Mouse (Mus musculus) T-helper 17 cell (primary cell): ENCODE measurements around the gene Pde1b.

ENCODE experiments used
- in situ Hi-C, 2 experiments: fragments of 300-600 bp; cut with MboI, MseI; formaldehyde crosslinking; loops; 1 replicate in 1 of 2; 2 replicates in 1 of 2; pipeline ENCODE4 v1.15.1; 2025; ENCODE audit warnings: high pct_unique_total_duplicates in 2 of 2

Pde1b gene

DNA sequence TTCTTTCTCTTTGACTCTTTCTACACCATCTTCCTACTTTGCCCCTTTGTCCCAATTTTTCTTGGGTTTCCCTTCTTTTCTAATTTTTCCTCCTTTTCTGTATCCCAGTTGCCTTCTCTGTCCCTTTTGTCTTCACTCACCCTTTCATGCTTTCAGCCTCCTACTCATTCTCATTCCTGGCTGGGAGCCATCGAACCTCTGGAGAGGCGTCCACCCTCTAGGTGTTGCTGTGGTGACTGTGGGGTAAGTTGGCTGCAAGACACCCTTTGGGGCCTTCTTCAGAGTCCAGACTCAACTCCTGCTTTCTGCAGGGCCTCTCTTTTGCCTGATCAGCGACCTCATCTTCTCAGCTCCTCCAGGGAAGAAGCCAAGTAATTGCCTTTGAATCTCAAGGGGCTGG is 6.5 kb downstream of the Pde1b start:
- in situ Hi-C loops, result no loop called here

DNA sequence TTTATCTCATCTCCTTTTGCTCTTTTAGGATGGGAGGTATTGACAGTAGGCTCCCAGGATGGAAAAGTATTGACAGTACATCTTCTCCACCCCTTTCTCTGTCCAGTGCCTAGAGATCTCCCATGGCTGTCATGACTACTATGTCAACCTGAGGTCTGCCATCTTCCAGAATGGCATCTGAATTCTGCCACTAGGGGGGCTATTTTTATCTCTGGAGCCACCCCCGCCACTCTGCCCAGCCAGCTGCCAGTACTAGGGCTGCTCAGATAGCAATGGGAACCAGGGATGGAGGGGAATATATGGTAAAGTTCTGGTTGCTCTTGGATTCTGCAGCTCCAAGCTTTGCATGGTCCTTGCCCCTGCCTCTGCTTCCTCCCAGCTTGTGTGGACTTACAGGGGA is 8.8 kb downstream of the Pde1b start:
- in situ Hi-C loops, result no loop called here

DNA sequence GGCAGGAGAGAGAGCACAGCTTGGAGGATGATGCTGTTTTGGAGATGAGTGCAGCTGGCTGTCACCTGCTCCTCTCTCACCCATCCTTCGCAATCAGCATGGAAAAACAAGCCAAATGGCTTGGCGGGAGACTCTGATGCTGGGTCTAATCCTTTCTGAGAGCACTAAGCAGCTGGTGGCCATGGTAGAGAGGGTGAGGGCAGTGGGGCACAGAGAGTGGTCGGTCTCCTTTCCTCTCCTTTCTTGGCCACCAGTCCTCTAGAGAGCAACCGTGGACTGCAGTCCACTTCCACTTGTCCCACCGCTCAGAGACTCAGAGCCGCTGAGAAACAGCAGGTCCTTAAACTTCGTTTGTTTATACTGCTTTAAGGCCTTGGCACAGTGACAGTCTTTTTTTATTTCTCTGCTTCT is 10.8 kb downstream of the Pde1b start:
- in situ Hi-C loops, result no loop called here

DNA sequence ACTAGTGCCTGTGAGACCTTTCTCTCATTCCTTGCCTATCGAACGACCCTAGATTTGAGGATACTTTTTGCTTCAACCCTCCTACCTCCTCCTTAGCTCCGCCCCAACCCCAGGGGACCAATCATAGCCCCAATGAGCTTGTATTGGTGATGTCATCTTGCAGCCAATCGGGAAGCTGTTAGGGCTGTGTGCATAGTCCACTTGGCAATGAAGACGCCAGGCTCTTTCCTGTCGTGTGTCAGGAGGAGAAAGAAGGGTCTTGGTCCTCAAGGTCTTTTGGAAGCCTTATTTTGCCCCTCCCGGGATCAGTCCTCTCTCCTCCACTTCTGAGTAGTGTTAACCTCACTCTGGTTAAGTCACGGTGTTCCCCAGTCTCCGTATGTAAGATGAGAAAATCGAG is 11.3 kb downstream of the Pde1b start:
- in situ Hi-C loops, result no loop called here

DNA sequence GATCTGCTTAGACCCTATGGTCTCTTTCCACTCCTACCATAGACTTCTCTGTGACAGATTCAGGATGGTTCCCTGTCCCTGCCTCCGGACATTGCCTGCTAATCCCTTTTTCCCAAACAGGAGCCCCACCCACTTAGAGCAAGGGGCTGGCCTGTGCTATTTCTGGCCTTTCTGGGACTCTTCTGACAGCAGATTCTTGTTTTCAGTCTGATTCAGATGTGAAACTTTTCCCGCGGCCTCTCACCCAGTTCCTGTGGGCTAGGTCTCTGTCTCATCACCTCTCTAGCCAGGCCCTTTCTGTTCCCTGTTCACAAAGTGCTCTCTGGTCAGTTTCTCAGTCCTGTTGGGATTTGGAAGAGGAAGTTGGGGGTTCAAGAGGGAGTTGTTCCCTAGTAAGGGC is 12.1 kb downstream of the Pde1b start:
- in situ Hi-C loops, result no loop called here

DNA sequence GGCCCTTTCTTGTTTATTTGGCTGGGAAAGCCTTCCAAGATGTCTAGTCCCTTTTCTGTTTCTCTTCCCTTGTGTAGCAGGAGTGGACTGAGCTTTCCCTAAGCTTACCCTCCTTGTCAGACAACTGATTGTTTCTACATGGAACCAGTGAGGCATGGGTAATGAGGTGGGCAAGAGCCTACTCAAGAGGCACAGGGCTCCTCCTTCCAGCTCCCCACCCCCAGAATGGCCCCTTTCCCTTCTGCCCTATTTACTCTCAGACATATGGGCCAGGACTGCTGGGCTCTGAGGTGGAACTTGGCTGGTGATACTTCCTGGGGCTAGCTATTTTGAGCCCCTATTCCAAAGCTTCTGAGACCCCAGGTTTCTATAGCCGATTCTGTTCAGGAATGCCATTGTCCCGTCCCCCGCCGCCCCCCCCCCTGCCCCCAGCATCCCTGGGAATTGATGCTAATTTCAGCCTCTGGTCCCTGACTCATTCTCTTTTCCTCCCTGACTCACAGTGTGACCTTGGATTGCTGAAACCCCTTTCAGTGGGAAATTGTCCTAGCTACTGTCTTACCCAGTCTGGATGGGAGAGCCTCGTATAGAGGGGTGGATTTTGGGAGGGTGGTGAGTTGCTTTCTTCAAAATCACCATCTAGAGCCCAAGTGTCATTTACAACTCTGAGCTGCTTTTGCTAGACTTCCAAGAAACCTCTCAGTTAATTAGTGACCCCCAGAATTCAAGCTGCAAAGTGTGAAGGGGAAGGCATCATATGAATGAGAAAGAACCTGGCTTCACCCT is 16.0 kb downstream of the Pde1b start:
- in situ Hi-C loops, result no loop called here

DNA sequence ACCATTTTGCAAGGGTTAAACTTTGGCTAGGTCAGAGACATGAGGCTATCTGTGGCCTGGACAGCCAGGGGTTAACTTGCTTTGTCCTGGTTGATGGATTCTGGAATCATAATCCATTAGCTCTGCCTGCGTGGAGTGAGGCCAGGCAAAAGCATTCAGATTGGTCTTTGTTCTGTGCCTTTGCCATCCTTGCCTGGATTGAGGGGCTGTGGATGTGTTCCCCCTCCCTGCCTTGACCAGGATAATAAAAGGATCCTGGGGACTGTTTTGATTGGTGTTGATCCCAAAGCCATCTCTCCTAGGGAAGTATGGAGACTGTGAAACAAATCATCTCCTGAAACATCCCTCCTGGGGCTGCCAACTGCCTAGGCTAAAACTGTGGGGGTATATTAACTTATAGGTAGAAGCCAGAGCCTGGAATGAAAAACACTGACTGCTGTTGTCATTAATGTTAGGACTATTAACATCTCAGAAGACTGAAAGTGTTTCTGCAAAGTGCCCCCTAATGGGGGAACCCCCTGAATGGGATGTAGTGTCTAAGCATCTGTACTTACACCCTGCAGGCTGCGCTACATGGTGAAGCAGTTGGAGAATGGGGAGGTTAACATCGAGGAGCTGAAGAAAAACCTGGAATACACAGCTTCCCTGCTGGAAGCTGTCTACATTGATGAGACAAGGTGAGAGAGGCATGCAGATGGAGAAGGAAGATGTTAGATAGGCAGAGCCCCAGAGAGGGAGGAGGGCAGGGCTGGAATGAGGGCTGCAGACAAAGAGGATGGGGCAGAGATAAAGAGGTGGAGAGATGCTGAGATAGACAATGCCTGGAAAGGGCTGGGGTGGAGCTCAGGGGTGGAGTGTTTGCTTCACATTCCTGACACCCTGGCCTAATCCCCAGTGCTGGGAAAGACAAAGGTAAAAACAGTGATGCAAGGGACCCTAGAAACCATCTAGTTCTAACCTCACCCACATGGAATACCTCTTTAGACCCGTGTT is 16.8 kb downstream of the Pde1b start:
- in situ Hi-C loops, result no loop called here

DNA sequence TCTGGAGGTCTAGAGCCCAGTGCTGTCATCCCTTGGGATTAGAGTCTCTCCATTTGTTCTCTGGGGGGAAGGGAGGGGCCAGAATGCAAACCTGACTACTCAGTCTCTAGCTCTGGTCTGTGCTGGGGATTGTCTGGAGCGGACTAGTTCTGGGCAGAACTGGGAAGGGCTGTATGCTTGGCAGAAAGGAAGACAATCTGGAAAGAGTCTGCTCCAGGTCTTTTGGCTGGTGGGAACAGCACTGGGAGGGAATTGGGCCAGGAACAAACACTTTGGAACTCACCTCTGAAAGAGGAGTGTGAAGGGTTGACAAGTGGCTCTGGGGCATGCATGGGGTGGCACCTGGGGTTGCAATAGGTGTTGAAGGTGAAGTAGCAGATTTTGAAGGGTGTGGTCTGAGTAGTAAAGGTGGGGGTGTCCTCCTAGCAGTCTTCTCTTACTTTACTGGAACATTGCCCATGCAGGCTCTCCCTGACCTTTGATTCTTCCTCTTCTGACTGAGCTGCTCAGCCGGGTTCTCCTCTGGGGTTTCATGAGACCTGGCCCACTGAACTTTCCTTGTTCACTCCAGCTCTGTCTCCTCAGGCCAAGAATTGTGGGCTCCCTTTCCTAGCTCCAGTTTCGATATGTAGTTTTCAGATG is 19.7 kb downstream of the Pde1b start:
- in situ Hi-C loops, result no loop called here

DNA sequence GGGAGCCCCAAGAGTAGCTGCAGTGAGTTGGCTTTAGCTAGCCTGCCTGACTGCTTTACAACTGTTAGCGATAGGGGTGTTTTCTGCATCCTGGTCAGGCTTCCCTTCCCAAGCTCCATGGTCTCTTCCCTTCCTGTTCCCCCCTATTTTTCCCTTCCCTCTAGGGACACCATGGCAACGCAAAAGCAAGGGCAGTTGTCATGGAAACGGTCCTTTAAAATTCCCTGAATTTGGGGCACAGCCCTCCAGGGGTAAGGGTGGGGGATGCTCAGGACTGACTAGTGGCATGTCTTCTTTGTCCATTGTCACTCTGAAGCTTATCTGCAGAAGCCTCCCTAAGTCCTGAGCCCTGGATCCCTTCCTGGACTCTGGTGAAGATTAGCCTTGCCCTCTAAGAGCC is 20.3 kb downstream of the Pde1b start:
- in situ Hi-C loops, result no loop called here

DNA sequence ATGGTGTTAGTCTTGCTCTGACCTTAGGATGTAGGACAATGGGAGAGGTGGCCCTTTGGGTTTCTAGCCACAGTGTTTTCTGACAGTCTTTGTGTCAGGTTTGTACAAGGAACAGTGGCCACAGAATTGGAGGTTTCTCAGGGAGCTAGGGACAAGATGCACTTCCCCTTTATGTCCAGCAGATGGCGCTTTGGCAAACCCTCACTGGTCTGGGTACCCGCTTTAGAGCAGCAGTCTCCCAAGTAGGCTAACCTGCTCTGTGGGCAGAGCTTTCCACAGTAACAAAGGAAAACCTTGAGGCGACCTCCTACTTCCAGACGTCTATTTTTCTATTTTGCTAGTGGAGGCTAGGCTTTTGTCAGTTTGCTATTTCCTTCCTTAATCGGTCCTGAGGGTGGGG is 27.5 kb downstream of the Pde1b start:
- in situ Hi-C loops, result no loop called here

DNA sequence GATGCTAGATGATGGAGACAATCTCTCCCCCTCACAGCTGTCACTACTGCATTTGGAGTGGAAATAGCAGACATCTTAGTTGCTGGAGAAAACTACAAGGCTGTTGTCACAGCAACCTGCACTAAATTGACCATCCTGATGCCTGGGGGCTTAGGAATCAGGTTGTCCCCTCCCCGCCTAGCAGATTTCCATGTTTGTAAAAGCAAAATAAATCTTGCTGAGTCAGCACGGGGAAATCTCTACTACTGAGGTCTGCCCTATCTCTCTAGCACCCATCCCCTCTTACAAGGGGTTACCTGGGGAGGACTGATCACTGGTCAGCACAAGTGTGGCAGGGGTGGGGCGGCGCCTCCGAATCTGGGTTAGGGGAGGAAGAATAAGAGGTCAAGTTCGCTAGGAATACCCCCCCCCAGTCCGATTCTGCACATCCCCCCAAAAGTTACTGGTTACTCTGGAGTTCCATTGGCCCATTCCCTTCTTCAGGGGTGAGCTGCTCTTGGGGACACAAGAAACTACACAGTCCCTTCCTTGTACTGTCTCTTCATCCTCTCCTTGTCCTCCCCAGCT is 31.3 kb downstream of the Pde1b start:
- in situ Hi-C loops, result no loop called here

DNA sequence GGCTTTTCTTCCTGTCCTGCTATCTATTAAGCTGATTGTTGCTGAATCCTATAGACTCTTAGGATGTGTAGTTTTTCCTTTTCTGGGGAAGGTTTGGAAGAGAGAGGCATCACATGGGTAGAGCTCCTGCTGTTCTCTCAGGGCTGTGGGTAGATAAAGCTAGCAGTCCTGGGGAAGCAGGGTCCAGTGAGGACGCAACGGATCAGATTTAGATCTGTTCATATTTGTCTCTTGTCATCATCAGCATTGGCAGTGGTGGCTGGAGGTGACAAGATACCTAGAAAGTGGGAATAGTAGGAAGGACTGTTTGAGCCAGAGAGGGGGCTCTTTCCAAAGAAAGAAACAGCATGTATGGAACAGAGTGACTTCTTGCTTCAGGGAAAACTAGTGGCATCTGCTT is 32.2 kb downstream of the Pde1b start:
- in situ Hi-C loops, result no loop called here

DNA sequence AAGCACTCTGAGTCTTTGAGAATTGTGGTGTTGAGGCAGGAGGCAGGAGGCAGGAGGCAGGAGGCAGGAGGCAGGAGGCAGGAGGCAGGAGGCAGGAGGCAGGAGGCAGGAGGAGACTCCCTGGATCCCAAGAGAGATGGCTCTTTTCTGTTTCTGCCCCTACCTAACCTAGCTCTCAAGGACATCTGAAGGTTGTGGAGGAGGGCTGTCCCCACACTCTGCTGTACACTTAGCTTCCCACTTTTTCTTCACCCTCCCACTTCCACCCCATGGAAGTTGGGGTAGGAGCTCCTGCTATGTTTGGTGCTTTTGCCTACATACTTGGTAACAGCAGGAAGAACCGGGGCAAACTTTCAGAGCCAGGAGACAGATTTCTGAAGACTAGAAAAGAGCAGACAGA is 33.0 kb downstream of the Pde1b start:
- in situ Hi-C loops, result no loop called here

DNA sequence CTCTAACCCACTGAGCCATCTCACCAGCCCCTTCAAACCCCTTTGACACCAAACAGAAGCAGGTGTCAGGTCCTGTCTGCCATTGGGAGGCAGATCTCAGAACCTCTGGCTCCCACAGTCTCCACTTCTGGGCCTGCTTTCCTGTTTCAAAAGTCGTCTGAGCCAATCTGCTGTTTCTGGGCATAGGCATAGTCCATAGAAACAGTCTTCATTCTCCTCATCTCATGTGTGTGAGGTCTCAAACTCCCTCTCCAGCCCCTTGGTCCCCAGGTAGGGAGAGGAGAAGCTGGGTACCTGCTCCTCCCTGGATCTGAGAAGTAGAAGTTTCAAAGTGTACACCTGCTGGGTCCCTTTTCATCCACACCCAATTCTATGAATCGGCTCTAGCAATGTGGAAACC is 33.6 kb downstream of the Pde1b start:
- in situ Hi-C loops, result no loop called here

DNA sequence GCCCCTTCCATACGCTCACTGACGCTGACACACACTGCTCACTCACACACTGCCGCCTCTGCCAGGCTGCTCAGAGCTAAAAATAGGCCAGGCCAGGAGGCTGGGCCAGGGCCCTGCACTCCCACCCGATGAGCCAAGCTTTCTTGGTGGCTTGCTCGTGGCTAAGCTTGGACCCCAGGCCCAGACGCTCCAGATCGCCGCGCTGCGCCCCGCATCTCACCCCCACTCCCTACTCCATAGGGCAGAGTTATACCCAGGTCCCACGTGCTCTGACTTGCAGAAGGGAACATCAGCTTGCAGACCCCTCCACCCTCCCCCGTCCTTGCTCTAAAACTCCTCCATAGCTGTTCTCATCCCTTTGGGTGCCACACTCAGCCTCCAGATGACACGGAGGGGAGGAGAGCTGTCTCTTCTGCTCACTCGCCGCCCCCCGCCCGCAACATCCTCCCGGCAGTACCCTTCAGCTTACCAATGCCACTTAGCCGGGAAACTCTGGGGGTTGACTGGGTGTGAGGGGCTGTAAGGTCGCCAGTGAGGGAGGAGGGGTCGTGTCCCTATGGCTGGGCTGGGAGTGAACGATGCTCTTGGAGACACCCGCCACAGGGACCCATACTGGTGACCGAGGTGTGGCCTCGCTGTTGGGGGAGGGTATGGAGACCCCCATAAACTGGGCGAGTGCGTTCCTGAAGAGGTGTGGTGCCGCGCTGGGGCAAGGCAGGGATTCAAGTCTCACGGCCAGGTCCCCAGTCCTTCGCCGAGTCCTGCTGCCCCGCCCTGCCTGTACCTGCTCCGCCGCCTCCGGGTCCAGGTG is 34.4 kb downstream of the Pde1b start:
- in situ Hi-C loops, result no loop called here

DNA sequence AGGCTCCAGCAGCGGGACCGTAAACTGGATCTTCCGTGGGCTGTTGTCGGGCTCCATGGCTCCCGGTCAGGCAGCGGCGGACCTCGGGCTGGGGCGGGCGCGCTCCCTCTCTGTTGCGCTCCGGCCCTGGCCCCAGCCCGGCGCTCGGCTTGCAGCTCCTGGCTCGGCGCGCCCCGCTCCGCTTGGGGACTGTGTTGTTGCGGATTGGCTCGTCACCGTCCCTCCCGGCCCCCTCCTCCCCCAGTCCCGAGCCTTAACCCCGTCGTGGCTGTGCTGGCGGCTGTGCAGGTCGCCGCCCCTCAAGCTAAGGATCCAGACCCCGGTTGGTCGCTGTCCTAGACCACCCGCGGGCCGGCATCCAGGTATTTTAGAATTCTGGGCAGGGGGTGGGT is 35.0 kb downstream of the Pde1b start, which contains the start of gene Ppp1r1a:
Gene Ppp1r1a, minus strand, starts transcription at position 182 of the 392 bp plus-strand sequence.
- in situ Hi-C loops, result no loop called here

DNA sequence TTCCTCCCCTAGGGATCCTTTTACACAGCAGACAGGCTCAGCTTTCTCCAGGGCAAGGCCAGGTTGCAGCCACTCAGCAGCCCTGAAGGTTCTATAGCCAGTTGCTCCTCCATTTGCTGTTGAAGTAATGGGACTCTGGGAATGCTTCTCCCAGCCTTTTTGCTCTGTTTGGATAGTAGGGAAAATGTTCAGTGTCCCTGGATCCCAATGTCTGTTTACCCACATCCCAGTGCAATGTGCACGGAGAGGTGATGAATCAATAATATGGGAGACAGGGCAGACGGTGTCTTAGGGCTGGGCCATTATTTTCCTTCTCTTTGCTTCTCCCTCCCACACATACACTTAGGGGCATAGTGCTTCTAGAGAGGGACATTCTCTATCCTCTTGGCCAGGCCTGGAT is 36.4 kb downstream of the Pde1b start:
- in situ Hi-C loops, result no loop called here

DNA sequence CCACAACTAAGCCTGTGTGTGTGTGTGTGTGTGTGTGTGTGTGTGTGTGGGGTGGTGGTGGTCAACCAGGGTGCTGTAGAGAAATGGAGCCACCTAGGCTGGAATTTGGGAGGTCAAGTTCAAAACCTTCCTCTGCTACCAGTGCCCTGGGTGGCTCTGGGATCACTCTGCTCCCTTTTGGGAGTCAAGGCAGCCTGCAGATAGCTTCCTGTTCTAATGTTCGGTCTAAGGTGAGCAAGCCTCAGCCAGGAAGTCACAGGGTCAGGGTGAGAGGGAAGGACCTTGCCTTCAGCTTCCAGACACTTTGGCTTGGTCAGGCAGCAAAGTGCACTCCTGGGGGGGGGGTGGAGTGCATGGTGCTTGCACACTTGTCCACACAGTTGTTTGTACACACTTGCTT is 37.8 kb downstream of the Pde1b start:
- in situ Hi-C loops, result no loop called here

DNA sequence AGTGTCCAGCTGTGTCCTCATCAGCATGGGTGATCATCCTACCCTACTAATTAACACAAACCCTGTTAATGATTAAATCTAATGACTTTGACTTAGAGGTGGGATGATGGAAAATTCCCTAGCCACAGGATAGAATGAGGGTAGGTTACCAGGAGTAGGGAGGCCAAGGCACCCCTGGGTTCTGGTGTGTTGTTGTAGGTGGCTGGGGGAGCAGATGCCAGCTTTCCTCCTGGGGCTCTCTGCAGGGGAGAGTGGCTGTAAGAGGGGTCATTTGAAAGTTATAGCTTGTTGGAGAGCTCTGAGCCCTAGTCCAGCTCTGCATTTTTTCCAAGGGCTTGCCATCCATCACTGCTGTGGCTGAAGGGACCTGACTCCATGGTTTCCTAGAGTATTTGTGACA is 39.7 kb downstream of the Pde1b start:
- in situ Hi-C loops, result no loop called here

DNA sequence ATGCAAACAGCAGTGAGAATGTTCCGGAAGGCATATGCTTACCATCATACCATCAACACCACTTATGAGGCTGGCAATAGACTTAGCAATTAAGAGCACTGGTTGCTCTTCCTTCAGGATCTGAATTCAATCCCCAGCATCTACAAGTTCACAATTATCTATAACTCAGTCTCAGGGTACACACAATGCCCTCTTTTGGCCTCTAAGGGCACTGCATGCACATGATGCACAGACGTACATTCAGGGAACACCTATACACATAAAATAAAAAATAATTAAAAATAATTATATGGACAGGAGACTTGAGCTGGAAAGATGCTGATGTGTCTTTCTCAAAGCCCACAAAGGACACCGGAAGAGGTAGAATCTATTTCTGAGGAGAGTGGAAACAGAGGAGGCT is 45.1 kb downstream of the Pde1b start:
- in situ Hi-C loops, result no loop called here

DNA sequence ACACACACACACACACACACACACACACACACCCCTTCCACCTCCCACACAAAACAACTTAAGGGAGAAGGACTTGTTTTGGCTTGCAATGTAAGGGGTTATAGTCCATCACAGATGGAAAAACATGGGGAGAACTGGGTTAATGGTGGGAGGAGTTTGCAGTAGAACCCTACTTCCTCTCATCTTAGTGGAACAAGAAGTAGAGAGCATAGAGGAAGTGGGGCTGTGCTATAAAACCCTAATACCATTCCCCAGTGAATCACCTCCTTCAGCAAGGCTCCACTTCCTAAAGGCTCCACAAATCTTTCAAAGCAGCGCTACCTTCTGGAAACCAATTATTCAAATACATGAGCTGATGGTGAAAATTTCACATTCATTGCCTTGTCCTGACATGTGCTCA is 46.6 kb downstream of the Pde1b start:
- in situ Hi-C loops, result no loop called here
